Mouse (Mus musculus): Measurements from ENCODE around the gene Hspb11. TPM values are rescaled to one million over a fixed set of nuclear protein-coding genes. Genes with fewer than 3 reads are reported as not detected.

The Hspb11 gene
- total RNA-seq, 2 experiments from 2014 or later, result 13.3 to 13.8 TPM

DNA sequence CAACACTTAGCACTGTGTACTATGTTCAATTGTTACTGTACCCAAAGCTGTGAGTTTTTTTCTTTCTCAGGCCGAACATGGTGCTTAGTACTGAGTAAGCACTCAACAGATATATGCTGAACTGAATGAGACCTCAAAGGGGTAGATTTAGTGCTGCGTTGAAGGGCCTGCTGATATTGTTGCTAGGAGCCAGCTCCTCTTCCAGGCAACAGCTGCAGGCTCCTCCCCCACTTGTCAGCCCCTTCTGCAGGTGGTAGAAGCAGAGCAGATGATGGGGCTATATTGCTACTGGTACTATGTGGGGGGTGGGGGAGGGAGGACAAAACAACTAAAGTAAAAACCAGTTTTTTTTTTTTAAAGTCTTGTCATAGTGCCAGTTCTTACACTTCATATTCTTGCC is 3.9 kb upstream of the Hspb11 start:
- DNase-seq, result no peak
- intact Hi-C loops (cut with DNase I), result no loop called here

DNA sequence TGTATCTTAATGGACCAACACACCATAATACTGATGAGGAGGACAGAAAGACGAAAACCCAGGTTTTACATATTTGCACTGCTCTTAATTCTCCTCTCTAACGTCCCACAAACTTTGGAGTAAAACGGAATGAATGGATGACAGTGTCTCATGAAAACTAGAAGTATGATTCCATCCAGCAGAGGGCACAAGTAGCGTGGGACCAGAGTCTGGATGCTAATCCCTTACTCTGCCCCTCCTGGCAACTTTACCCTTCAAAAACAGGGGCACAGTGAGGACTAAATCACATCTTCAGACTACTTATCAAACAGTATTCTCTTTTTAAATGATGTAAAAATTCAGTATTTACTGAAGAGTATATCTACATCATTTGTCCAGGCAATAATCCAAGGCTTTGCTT is 2.9 kb upstream of the Hspb11 start:
- peak in 1 of 2 experiments; percentile 25 for DNase-seq
- intact Hi-C loops (cut with DNase I), result loop anchor here (1.0 to 5.0 kb wide), 2 partner anchors 99 to 117 kb away; partner anchors contain the start of gene Ndc1

DNA sequence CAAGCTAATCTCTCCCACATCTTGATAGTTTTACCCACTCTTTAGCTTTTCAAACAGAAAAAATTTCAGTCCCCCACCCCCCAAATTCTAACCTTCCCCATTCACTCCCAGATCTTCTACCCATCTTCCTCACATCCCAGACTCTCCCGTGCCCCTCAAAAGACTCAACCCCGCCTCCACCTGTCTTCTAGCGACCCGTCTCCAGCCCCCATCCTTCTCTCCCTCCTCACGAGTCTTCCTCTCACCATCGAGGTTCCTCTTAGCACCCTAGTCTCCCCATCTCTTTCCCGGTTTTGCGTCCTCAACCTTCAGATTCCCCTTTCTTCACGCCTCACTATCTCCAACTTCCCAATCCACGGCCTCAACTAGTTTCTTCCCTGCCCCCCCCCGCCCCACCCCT is 871 bp upstream of the Hspb11 start:
- no peak for DNase-seq
- intact Hi-C loops (cut with DNase I), result loop anchor here (2.0 to 5.0 kb wide), 3 partner anchors 60 to 115 kb away; partner anchors contain the start of genes Ndc1, Tceanc2 and Tmem59

DNA sequence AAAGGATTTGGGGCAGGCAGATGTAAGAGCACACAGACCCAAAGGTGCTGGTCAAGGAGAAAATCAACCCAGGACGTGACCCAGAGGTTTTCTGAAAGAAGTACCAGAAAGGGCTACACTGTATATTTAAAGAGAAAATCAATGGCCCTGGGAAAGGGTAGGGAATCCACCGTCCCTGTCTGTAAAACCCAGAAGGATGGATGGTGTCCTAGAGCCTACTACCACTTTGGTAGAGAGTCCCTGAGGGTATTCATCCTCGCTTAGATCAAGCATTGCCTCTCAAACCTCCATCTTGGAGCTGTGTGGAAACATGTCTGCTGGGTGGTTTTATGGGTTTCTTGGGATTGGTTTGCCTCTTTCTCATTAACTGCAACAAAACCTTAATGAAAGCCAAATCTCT is 1.0 kb downstream of the Hspb11 start:
- no peak for DNase-seq
- intact Hi-C loops (cut with DNase I), result loop anchor here (5.0 kb wide), 1 partner anchor 113 kb away; the partner anchor contains the start of gene Ndc1

DNA sequence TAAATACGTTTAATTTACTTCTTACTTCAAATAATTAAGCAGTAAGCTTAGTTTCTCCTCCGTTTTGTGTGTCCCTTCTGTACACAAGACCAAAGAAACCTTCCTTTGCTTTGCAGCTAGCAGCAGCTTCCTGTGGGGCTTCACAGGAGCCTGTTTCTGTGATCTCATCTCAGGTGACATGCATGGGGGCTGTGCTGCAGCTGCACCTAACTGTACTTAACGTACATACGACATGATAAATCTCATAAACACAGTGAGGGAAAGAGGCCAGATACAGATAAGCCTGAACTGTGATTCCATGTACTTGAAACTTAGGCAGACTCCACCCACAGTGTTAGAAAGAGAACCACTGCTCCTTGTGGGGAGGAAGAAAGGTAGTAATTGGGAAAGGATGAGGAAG is 6.6 kb downstream of the Hspb11 start:
- no peak for DNase-seq
- intact Hi-C loops (cut with DNase I), result no loop called here

DNA sequence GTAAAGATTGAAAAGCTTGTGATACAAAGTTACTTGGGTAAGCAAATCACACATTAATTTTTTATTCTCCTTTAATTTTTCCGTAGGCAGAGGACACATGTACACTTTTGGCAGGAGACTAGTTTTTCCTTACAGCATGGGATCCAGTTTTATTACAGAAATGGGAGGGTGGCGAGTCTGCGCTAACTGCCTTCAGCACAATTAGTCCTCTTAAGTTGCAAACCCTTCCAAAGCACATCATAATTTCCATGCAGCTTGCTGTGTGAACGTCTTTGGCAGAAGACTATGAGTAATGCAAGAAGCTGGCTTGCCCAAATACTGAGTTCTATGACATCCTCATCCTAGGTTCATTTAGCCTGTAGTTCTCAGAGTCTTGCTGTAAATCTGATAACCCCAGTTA is 20.3 kb downstream of the Hspb11 start:
- intact Hi-C loops (cut with DNase I), result no loop called here
- no peak for DNase-seq

DNA sequence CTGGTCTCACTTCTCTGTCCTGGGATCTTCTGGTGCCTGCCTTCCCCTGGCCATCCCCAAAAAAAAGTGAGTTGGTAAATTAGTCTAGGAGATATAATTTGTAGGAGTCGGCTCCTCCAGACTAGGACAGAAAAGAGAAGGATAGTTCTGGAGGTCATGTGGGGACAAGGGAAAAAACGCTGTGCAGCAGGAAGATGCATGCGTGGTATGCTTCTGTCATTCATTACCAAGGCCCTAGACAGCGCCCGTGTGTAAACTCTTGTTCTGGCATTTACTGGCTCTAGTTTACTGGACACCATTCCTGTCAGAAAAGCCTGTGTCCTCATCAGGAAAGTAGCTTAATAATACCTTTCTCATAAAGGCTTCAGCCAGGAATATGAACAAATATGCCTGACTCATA is 21.1 kb downstream of the Hspb11 start:
- DNase-seq, result no peak
- intact Hi-C loops (cut with DNase I), result no loop called here

DNA sequence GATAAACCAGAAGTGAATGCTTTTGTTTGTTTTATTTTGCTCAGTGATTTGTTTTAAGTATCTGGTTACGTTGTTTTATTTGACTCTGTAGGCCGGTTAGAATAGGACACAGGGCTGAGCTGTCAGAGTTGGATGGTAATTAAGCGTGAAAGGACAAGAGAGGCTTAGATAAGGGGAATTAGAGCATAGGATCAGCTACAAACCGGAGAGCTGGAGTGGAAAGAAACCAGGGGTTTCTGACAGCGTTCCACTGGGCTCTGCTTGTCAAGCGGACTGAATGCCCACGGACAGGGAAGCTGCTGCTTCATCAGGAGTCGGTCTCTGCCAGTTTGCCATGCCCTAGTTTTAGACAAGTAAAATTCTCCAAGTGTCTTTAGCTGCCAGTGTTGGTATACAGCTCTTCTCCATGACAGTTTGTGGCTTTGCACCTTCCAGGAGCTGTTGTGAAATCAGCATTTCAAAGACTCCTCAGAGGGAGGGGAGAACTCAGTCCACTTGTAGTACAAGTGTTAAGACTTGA is 24.9 kb downstream of the Hspb11 start:
- DNase-seq, result no peak
- intact Hi-C loops (cut with DNase I), result no loop called here

DNA sequence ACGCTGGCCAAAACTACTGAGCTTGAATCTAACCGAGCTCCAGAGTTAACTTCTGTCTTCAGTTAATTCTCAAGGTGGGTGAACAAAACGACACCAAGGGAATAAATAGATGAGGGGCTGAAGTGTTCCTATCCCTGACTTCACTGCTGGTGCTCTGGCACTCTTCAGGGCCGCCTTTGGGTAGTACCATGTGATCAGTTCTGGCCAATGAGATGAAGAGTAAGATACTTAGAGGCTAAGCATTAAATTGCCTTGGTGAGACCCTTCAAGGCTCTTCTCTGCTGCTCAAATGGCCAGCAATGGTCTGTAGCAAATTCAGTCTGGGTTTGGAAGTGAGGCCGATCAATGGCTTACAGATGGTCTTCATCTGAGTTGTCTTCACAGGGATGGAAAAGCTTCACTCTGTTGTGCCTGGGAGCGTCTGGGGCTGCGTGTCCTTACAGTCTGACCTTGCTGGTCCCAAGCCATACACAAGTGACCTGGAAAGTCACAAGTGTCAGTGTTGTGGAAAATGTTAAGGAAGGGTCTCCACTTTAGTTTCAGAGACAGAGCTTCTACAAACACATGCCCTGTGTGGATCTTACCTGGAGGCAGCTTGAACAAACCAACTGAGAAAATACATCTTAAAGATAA is 27.6 kb downstream of the Hspb11 start:
- no peak for DNase-seq
- intact Hi-C loops (cut with DNase I), result no loop called here

DNA sequence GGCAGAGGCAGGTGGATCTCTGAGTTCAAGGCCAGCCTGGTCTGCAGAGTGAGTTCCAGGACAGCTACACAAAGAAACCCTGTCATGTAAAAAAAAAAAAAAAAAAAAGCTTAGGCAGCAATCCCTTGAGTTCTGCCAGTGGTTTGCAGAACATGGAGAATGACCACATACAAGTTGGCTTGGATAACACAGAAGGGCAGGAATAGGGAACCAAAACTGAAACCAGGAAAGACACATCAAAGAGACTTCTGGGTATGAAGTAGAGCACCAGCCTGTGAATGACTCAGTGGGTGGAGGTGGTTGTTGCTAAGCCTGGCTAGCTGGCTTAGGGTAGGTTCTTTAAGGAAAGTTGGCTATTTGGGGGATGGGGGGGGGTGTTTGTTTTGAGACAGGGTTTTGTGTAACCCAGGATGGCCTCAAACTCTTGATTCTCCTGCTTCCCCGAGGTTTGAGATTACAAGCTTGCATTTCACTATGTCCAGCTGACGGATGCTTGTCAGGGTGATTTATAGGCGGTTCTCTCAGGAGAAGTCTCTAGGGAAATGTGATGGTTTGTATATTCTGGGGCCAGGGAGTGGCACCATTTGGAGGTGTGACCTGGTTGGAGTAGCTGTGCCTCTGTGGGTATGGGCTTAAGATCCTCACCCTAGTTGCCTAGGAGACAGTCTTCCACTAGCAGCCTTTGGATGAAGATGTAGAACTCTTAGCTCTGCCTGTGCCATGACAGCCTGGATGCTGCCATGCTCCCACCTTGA is 32.2 kb downstream of the Hspb11 start:
- intact Hi-C loops (cut with DNase I), result no loop called here

DNA sequence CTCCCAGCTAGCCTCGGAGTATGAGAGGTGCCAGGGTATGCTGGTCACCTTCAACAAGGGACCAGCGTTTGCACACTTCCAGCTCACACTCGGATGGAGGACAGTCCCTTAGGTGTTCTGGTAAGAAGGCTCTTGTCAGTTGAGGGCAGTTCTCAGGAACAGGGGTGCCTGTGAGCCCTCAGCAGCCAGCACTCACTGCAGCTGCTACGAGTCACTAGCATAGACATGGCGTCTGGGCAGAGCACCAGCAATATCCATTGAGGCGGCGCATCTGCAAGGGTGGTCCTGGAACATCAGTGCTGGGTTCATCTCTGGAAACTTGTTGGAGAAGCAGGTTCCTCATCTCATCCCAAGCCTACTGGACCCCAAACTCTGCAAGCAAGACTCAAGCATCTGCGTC is 33.0 kb downstream of the Hspb11 start:
- intact Hi-C loops (cut with DNase I), result no loop called here
- DNase-seq, result no peak

More for the DNA sequence above, 32.2 kb downstream of the Hspb11 start:
- DNase-seq, result no peak

DNA sequence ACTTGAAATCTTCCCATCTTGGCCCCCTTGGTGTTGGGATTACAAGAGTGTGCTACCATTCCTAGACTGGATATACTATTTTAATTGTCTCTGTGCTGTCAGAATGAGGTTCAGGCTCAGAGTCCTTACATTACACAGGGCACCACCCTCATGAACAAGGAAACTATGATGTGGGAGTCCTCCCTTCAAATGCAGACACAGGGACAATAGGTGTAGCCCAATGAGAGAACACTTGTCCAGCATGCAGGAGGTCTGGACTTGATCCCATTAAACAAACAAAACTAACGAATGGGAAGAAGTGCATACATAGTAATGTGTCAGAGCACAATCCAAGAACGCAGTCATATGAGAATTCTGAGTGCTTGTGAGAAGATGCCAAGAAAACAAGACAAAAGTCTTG is 34.1 kb downstream of the Hspb11 start:
- DNase-seq, result no peak
- intact Hi-C loops (cut with DNase I), result no loop called here

DNA sequence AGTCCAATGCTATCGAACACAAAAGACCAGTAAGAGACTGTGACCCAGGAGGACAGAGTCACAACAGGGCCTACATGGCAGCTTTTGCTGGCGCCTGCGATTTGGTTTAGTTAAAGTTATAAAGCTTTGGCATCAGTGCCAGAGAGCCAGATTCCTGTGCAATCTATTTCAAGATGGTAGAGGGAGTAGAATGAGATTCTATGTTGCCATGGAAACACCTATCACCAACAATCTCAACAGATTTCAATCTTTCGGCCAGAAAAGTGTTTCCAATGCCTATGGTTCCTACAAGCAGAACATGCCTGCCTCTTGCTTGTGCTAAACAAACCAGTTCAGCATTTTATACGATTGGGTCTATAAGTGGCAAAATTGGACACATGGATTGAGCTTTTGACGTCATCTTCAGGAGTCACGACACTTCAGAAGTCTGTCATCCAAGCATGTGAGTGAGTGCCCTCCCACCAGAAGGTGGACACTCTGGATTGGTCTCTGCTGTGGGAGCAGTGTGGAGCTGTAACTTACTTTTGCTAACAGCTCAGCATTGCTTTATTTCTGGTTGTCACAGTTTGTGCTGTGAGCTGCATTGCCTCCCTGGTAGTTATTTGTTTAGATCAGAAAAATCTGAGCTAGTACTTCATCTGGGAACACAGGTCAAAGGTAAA is 38.3 kb downstream of the Hspb11 start:
- intact Hi-C loops (cut with DNase I), result no loop called here

DNA sequence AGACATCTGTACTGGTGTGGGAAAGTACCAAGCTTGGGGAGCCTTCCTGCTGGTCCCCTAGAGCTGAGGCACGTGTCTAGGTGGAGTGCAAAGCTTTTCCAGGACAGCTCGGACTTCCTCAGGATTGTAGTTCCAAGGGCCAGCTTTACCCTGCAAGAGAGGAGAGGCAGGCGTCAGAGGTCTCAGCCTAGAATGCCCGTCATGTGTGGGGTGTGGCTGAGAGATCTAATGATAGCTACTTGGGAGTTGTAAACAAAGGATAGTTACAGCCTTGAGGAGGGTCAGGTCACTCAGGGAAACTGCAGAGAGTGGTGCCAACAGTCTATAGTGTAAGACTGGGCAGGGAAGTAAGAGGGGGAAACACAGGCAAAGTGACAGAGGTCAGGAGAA is 38.9 kb downstream of the Hspb11 start:
- intact Hi-C loops (cut with DNase I), result no loop called here
- no peak for DNase-seq

More for the DNA sequence above, 38.3 kb downstream of the Hspb11 start:
- no peak for DNase-seq

DNA sequence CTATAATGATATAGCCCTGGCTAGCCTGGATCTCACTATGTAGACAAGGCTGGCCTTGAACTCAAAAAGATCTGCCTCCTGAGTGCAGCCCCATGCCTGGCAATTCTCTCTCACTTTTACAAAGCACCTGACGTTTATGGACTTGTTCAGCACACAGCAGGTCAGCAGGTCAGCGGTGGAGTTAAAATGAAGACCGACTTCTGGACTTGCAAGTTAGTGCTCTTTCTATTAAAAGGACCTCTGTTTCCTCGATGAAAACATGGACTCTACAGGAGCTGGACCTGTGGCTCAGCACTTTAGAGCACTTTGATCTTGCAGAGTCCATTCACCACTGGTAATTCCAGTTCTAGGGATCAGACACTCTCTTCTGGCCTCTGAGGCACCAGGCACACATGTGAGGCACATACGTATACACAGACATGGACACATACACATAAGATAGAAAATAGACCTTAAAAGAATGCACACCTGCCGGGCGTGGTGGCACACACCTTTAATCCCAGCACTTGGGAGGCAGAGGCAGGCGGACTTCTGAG is 44.7 kb downstream of the Hspb11 start:
- intact Hi-C loops (cut with DNase I), result no loop called here
- no peak for DNase-seq

DNA sequence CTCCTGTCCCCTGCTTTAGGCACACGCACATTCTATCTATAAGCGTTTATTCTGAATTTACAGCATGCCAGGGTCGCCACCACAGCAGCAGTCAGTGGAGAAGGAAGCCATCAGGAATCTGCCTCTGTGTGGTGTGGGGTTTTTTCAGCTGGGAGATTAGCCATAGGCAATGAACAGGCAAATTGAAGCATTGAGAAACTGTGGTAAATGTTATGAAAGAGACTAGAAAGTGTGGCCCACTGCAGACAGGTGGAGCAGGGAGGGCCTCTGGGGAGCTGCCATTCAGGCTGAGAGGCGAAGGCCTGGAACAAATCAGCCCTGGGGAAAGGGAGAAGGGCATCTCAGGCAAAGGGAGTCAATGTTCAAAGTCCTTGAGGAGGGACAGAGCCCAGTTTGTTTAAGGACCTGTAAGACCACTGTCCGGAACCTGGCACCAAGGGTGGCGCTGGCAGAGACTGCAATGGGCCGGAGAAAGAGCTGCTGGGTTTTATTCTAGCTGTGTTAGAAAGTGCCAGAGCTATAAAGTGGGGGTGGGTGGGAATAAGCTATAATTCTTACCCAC is 46.5 kb downstream of the Hspb11 start:
- intact Hi-C loops (cut with DNase I), result no loop called here

DNA sequence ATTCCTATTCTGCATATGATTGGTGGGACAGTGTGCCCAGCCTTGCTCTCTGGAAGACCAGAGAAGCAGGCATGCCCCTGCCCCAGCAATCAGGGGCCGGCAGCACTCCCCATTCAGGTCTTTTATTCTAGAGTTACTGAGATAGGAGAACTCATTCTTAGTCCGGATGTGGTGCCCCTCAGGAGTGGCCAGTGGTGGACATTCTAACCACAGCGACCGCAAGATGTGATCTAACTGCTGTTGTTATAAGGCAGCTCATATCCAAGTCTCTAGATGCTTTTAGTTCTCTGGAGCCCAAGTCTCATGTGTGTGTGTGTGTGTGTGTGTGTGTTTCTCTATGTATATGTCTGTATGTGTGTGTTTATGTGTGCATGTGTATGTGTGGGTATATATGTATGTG is 47.0 kb downstream of the Hspb11 start:
- DNase-seq, result no peak
- intact Hi-C loops (cut with DNase I), result no loop called here

More for the DNA sequence above, 46.5 kb downstream of the Hspb11 start:
- no peak for DNase-seq

DNA sequence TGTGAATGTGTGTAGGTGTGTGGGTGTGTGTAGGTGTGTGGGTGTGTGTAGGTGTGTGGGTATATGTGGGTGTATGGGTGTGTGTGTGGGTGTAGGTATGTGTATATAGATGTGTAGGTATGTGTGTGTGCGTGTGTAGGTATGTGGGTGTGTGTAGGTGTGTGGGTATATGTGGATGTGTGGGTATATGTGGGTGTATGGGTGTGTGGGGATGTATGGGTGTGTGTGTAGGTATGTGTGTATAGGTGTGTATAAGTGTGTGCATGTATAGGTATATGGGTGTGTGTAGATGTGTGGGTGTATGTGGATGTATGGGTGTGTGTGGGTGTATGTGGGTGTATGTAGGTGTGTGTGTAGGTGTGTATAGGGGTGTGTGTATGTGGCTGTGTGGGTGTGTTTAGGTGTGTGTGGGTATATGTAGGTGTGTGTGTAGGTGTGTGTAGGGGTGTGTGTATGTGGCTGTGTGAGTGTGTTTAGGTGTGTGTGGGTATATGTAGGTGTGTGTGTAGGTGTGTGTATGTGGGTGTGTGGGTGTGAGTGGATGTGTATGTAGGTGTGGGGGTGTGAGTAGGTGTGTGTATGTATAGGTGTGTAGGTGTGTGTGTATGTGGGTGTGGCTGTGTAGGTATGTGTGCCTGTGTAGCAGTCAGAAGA is 47.6 kb downstream of the Hspb11 start:
- DNase-seq, result no peak
- intact Hi-C loops (cut with DNase I), result no loop called here

DNA sequence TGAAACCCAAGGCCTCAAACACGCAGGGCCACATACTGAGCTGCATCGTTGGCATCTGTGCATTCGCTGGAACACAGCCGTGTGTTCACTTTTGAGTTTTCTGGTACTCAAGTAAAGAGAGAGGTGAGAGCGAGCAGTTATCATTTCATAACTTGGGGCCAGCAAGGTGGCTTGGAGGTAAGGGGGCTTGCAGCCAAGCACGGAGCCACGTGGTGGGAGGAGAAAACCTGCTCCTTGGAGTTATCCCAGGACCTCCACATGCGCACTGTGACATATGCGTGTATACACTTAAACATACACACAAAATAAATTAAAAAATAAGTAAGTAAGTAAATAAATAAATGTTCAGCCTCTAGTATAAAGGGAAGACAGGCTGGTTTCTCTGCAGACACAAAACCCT is 48.8 kb downstream of the Hspb11 start:
- intact Hi-C loops (cut with DNase I), result no loop called here
- DNase-seq, result no peak

DNA sequence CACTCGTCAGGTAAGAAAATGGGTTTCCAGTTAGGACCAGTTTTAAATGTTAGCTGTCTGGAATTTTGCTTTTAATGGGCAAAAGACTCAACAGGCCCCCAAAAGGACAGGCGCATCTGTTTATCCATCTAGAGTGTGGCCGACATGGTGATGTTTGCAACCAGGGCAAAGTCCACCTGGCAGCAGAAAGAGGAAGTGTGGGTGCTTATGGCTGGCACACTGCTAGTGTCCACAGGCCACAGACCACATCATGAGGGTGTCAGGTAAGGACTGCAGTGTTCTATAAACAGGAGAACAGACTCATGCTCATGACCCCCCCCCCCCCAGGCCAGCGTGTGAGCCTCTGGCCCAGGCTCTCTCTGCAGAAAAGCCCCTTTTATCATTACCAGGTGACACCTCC is 49.4 kb downstream of the Hspb11 start:
- DNase-seq, result no peak
- intact Hi-C loops (cut with DNase I), result no loop called here
